Mouse (Mus musculus): ENCODE measurements around the gene Dmwd. TPM values are rescaled to one million over a fixed set of nuclear protein-coding genes. Genes with fewer than 3 reads are reported as not detected.
A peak's percentile ranks its signal among the peaks of the same experiment; 100 is the strongest.

The Dmwd gene
- polyA plus RNA-seq, 1 experiment from 2014 or later: 11.9 TPM

DNA sequence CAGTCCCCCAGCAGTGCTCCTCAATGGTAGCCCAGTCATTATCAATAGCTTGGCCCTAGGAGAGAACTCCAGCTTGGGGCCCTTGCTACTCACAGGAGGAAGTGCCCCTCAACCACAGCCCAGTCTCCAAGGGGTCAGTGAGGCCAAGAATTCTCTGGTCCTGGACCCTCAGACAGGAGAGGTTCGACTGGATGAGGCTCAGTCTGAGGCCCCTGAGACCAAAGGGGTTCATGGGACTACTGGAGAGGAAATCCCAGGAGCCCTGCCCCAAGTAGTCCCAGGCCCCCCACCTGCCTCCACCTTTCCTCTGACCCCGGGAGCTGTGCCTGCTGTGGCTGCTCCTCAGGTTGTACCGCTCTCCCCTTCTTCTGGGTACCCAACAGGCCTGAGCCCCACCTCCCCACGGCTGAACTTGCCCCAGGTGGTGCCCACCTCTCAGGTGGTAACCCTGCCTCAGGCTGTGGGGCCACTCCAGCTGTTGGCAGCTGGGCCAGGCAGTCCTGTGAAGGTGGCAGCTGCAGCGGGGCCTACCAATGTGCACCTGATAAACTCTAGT is 20.5 kb downstream of the Dmwd start:
- no peak for ATAC-seq (ENCODE audit: low read depth)
- H3K4me1 ChIP-seq (replicated peaks; ENCODE audit: control insufficient read depth, insufficient read depth, low read length): peaks cover 27% of the 10 kb centered on the region
- no peaks in the 10 kb centered on the region for H3K27me3 ChIP-seq (ENCODE audit: control insufficient read depth, insufficient read depth, low read depth, low read length)
- peak overlapping the region; percentile 67 for H3K4me3 ChIP-seq (ENCODE audit: low read length)
- H3K36me3 ChIP-seq (ENCODE audit: control insufficient read depth, insufficient read depth, low read length): 0 out of 2 replicates have a peak, but pooled peaks cover 2% of the 10 kb centered on the region
- peak overlapping the region; percentile 91 for H3K4me2 ChIP-seq (ENCODE audit: low read depth, low read length)
- H3K27ac ChIP-seq (ENCODE audit: low read length): no peak overlapping the region
- no peaks in the 10 kb centered on the region for H3K9me3 ChIP-seq (ENCODE audit: control insufficient read depth, low read length)
- peak overlapping the region; percentile 91 for H3K9ac ChIP-seq (ENCODE audit: low read length)
- 49% methylated on average over 5 of the region's 5 CpGs for WGBS

DNA sequence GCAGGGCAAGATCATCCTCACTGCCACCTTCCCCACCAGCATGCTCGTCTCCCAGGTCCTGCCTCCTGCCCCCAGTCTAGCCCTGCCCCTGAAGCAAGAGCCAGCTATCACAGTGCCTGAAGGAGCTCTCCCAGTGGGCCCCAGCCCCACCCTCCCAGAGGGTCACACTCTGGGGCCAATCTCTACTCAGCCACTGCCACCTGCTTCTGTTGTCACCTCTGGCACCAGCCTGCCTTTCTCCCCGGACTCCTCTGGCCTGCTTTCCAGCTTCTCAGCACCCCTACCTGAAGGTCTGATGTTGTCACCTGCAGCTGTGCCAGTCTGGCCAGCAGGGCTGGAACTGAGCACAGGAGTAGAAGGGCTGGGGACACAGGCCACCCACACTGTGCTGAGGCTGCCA is 21.2 kb downstream of the Dmwd start:
- Histone ChIP-seq H3K4me2 (ENCODE audit: low read depth, low read length) (no peak overlapping the region), H3K27ac (ENCODE audit: low read length) (no peak overlapping the region), H3K27me3 (ENCODE audit: control insufficient read depth, insufficient read depth, low read depth, low read length) (no peaks in the 10 kb centered on the region), H3K36me3 (ENCODE audit: control insufficient read depth, insufficient read depth, low read length) (no peaks in the 10 kb centered on the region), H3K4me1 (replicated peaks; ENCODE audit: control insufficient read depth, insufficient read depth, low read length) (peaks cover 24% of the 10 kb centered on the region), H3K9ac (ENCODE audit: low read length) (no peak overlapping the region), H3K9me3 (ENCODE audit: control insufficient read depth, low read length) (no peaks in the 10 kb centered on the region), H3K4me3 (ENCODE audit: low read length) (no peak overlapping the region)
- WGBS: 55% methylated on average over 2 of the region's 2 CpGs
- no peak for ATAC-seq (ENCODE audit: low read depth)

- Histone ChIP-seq H3K4me1 (replicated peaks; ENCODE audit: control insufficient read depth, insufficient read depth, low read length) (peaks cover 18% of the 10 kb centered on the region), H3K9ac (ENCODE audit: low read length) (no peak overlapping the region), H3K4me3 (ENCODE audit: low read length) (no peak overlapping the region), H3K9me3 (ENCODE audit: control insufficient read depth, low read length) (no peaks in the 10 kb centered on the region), H3K4me2 (ENCODE audit: low read depth, low read length) (no peak overlapping the region), H3K36me3 (ENCODE audit: control insufficient read depth, insufficient read depth, low read length) (no peaks in the 10 kb centered on the region), H3K27ac (ENCODE audit: low read length) (no peak overlapping the region), H3K27me3 (ENCODE audit: control insufficient read depth, insufficient read depth, low read depth, low read length) (no peaks in the 10 kb centered on the region)
- no peak for ATAC-seq (ENCODE audit: low read depth)
Measured at GRCm38 (mm10) chr7:19097863-19098262, 21.8 kb downstream of the Dmwd start.

GRCm38 (mm10) chr7:19098811-19099210 is 22.8 kb downstream of the Dmwd start:
- Histone ChIP-seq H3K36me3 (ENCODE audit: control insufficient read depth, insufficient read depth, low read length) (no peaks in the 10 kb centered on the region), H3K9me3 (ENCODE audit: control insufficient read depth, low read length) (no peaks in the 10 kb centered on the region), H3K27ac (ENCODE audit: low read length) (no peak overlapping the region), H3K4me1 (replicated peaks; ENCODE audit: control insufficient read depth, insufficient read depth, low read length) (peaks cover 11% of the 10 kb centered on the region), H3K4me2 (ENCODE audit: low read depth, low read length) (no peak overlapping the region), H3K9ac (ENCODE audit: low read length) (no peak overlapping the region), H3K27me3 (ENCODE audit: control insufficient read depth, insufficient read depth, low read depth, low read length) (no peaks in the 10 kb centered on the region), H3K4me3 (ENCODE audit: low read length) (no peak overlapping the region)
- ATAC-seq (ENCODE audit: low read depth): no peak
- WGBS: 67% methylated on average over 7 of the region's 7 CpGs

DNA sequence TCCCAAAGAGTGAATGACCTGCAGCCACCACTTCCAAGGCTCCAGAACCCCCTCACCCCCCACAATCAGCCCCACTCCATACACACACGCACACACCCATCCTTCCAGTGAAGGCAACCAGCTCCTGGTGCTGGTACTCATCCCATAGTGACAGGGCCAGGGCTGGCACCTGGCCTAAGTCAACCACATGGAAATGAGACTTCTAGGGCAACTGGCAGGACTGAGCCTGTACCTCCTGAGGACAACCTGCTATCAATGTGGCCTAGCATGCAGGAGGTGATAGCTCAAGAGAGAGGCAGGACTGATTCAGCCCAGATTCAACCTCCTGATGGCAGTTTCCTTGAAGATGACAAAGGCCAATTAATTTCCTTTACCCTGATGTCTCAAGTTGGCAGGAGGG is 24.3 kb downstream of the Dmwd start:
- H3K9ac ChIP-seq (ENCODE audit: low read length): no peak overlapping the region
- H3K4me1 ChIP-seq (replicated peaks; ENCODE audit: control insufficient read depth, insufficient read depth, low read length): peaks cover 11% of the 10 kb centered on the region
- H3K27me3 ChIP-seq (ENCODE audit: control insufficient read depth, insufficient read depth, low read depth, low read length): no peaks in the 10 kb centered on the region
- H3K36me3 ChIP-seq (ENCODE audit: control insufficient read depth, insufficient read depth, low read length): no peaks in the 10 kb centered on the region
- no peaks in the 10 kb centered on the region for H3K9me3 ChIP-seq (ENCODE audit: control insufficient read depth, low read length)
- WGBS: 70% methylated on average over 1 of the region's 1 CpGs
- H3K4me2 ChIP-seq (ENCODE audit: low read depth, low read length): no peak overlapping the region
- H3K27ac ChIP-seq (ENCODE audit: low read length): no peak overlapping the region
- no peak for ATAC-seq (ENCODE audit: low read depth)
- no peak overlapping the region for H3K4me3 ChIP-seq (ENCODE audit: low read length)

GRCm38 (mm10) chr7:19103741-19104140 is 27.7 kb downstream of the Dmwd start:
- H3K9me3 ChIP-seq (ENCODE audit: control insufficient read depth, low read length): no peaks in the 10 kb centered on the region
- H3K9ac ChIP-seq (ENCODE audit: low read length): no peak overlapping the region
- H3K27me3 ChIP-seq (ENCODE audit: control insufficient read depth, insufficient read depth, low read depth, low read length): no peaks in the 10 kb centered on the region
- H3K4me2 ChIP-seq (ENCODE audit: low read depth, low read length): no peak overlapping the region
- H3K4me1 ChIP-seq (replicated peaks; ENCODE audit: control insufficient read depth, insufficient read depth, low read length): no peaks in the 10 kb centered on the region
- no peak overlapping the region for H3K4me3 ChIP-seq (ENCODE audit: low read length)
- ATAC-seq (ENCODE audit: low read depth): no peak
- H3K36me3 ChIP-seq (ENCODE audit: control insufficient read depth, insufficient read depth, low read length): no peaks in the 10 kb centered on the region
- no peak overlapping the region for H3K27ac ChIP-seq (ENCODE audit: low read length)

DNA sequence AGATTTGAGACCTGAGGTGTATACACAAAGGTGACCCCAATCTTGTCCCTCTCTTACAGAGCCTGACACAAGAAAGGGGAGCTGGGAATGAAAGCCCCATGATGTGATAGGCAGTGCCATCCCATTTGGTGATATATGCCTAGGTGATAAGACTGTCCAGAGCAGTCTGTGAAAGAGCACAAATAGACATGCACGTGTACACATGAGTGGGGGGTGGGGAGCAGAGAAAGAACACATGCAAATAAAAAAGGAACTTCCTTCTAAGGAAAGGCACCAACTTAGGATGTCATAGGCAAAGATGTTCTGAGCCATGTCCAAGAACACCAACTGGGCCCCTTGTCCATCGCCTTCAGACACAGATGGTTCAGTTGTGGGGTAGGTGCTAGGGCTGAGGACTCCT is 28.5 kb downstream of the Dmwd start:
- WGBS: 81% methylated on average over 2 of the region's 2 CpGs
- H3K4me1 ChIP-seq (replicated peaks; ENCODE audit: control insufficient read depth, insufficient read depth, low read length): no peaks in the 10 kb centered on the region
- ATAC-seq (ENCODE audit: low read depth): no peak
- no peak overlapping the region for H3K4me2 ChIP-seq (ENCODE audit: low read depth, low read length)
- H3K27ac ChIP-seq (ENCODE audit: low read length): no peak overlapping the region
- H3K9ac ChIP-seq (ENCODE audit: low read length): no peak overlapping the region
- no peaks in the 10 kb centered on the region for H3K9me3 ChIP-seq (ENCODE audit: control insufficient read depth, low read length)
- no peaks in the 10 kb centered on the region for H3K27me3 ChIP-seq (ENCODE audit: control insufficient read depth, insufficient read depth, low read depth, low read length)
- no peak overlapping the region for H3K4me3 ChIP-seq (ENCODE audit: low read length)
- H3K36me3 ChIP-seq (ENCODE audit: control insufficient read depth, insufficient read depth, low read length): no peaks in the 10 kb centered on the region

- Histone ChIP-seq H3K9me3 (ENCODE audit: control insufficient read depth, low read length) (no peaks in the 10 kb centered on the region), H3K27ac (ENCODE audit: low read length) (no peak overlapping the region), H3K4me2 (ENCODE audit: low read depth, low read length) (no peak overlapping the region), H3K36me3 (ENCODE audit: control insufficient read depth, insufficient read depth, low read length) (no peaks in the 10 kb centered on the region), H3K27me3 (ENCODE audit: control insufficient read depth, insufficient read depth, low read depth, low read length) (no peaks in the 10 kb centered on the region), H3K4me1 (replicated peaks; ENCODE audit: control insufficient read depth, insufficient read depth, low read length) (no peaks in the 10 kb centered on the region), H3K9ac (ENCODE audit: low read length) (no peak overlapping the region), H3K4me3 (ENCODE audit: low read length) (no peak overlapping the region)
- no peak for ATAC-seq (ENCODE audit: low read depth)
- 44% methylated on average over 3 of the region's 3 CpGs for WGBS
Measured at GRCm38 (mm10) chr7:19107436-19107835, 31.4 kb downstream of the Dmwd start.

DNA sequence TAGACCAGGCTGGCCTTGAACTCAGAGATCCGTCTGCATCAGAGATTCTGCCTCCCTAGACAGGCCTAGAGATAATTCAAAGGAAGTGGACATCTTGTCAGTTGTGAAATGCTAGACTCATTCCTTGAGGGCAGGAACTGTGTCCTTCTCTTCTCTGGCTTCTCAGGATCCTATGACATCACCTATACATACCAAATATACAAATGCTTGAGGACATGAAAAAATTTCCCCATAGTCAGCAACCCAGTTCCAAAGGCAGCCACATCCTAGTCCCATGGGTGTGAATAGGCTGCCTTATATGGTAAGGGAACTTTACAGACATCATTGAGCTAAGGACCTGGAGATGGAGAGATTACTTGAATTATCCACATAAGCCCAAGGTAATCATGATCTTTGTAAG is 33.5 kb downstream of the Dmwd start:
- no peak overlapping the region for H3K4me2 ChIP-seq (ENCODE audit: low read depth, low read length)
- no peak for ATAC-seq (ENCODE audit: low read depth)
- no peak overlapping the region for H3K4me3 ChIP-seq (ENCODE audit: low read length)
- no peak overlapping the region for H3K9ac ChIP-seq (ENCODE audit: low read length)
- H3K27ac ChIP-seq (ENCODE audit: low read length): no peak overlapping the region
- no peaks in the 10 kb centered on the region for H3K4me1 ChIP-seq (replicated peaks; ENCODE audit: control insufficient read depth, insufficient read depth, low read length)
- H3K36me3 ChIP-seq (ENCODE audit: control insufficient read depth, insufficient read depth, low read length): no peaks in the 10 kb centered on the region
- WGBS: 83% methylated on average over 1 of the region's 1 CpGs
- H3K27me3 ChIP-seq (ENCODE audit: control insufficient read depth, insufficient read depth, low read depth, low read length): no peaks in the 10 kb centered on the region
- no peaks in the 10 kb centered on the region for H3K9me3 ChIP-seq (ENCODE audit: control insufficient read depth, low read length)
